Mouse (Mus musculus): ENCODE data around the gene Gfap.

Gene Gfap

DNA sequence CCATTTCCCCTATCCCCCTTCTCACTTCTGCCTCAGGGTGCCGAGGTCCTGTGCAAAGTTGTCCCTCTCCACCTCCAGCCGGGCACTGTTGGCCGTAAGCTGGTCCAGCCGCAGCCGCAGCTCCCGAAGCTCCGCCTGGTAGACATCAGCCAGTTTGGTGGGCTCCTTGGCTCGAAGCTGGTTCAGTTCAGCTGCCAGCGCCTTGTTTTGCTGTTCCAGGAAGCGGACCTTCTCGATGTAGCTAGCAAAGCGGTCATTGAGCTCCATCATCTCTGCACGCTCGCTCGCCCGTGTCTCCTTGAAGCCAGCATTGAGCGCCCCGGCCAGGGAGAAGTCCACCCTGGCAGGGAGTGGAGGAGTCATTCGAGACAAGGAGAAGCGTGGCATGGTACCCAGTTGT, 4.1 kb downstream of the Gfap start:
- DNase-seq (ENCODE audit: low read depth, low spot score) = no peak

DNA sequence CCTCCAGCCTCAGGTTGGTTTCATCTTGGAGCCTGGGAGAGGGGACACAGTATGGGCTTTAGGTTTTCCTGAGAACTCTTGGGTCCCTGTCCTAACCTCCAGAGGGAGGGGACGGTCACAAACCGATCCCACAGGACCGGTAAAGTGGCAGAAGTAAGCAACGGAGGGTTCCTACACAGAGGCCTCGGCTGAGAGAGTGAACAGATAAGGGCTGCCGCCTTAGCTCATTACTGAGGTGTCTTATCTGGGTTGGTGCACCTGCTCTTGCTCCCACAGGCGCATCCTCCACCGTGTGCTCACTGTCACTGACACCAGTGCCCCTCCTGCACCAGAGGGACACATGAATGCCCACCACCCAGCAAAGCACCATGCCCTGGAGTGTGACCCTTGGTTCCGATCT, 4.9 kb downstream of the Gfap start:
- no peak for DNase-seq (ENCODE audit: low read depth, low spot score)

DNA sequence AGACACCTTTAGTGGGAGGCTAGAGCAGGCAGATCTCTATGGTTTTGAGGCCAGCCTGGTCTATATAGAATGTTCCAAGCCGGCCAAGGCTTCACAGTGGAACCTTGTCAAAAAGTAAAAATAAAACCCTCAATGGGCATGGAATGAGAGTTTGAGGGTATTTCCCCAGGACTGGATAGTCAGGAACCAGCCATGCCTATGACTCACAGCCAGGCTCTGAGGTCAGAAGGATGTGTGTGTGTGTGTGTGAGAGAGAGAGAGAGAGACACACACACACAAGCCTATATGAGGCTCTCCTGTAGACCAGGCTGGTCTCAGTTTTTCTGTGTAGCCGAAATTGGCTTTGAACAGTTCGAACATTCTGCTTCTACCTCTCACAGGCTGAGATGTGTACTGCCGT, 6.0 kb downstream of the Gfap start:
- no peak for DNase-seq (ENCODE audit: low read depth, low spot score)

DNA sequence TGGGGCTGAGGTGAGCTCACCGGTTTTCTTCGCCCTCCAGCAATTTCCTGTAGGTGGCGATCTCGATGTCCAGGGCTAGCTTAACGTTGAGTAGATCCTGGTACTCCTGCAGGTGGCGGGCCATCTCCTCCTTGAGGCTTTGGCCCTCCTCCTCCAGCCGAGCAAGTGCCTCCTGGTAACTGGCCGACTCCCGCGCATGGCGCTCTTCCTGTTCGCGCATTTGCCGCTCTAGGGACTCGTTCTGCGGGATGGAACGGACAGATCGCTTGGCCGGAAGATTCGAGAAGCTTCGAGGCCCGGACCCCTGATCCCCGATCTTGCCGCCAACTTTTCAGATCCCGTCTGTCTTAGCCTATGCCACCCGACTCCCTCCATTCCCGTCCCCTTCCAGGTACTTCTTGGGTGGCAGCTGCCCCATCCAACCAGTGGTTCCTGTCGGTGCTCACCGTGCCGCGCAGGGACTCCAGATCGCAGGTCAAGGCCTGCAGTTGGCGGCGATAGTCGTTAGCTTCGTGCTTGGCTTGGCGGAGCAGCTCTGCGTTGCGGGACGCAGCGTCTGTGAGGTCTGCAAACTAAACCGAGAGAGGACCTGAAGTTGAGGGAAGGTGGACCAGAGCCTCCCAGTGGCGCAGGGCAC, 7.6 kb downstream of the Gfap start:
- peak; percentile 74 for DNase-seq (ENCODE audit: low read depth, low spot score)

DNA sequence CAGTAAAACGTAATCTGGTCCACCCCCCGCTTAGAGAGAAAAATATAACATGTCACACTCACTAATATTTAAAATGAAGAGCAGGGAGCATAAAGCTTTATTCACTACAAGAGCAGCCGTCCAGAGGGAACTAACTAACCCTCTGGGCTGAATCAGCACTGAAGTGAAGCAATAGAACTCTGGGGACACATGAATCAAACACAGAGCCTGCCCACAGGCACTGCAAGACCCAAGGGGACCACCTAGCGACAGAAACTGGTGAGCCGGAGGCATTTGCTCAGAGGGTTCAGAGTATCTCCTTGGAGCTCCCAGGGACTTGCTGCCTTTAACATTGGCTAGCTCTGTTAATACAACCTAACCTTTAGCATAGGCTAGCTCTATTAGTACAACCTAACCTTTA, 10.6 kb downstream of the Gfap start:
- DNase-seq (ENCODE audit: low read depth, low spot score) = no peak

DNA sequence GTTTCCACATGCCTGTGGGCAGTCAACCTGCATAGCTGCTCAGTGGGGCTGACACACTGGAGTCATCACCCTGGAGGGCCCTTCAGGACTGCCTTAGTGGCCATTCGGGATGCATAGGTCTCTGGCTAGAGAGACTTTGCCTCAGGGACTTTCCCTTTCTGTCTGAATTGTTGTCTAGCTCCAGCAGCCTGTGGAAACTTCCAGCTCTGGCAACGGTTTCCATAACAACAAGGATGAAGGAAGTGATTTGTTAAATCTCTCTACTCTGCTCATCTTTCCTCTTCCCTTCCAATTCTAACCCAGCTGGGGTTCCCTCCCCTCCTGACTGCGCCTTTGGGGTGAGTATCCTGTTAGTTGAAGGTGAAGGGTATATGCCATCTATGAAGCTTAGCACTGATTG, 12.6 kb downstream of the Gfap start:
- DNase-seq (ENCODE audit: low read depth, low spot score) = peak; percentile 83

DNA sequence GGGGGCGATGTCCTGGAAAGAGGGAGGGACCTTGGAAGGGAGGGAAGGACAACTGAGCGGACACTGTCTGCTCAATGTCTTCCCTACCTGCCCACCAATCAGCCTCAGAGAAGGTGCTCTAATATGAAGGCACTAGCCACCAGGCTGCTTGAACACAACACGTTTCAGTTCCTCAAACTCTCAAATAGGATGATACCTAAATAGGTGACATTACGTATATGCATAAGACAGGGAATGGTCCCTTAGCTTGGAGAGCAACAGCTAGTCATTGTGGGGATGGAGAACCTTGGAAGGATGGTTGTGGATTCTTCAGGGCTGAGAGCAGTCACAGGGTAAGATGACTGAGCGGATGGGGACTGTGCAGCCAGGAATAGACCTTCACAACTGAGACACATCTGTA, 13.3 kb downstream of the Gfap start:
- DNase-seq (ENCODE audit: low read depth, low spot score) = no peak

DNA sequence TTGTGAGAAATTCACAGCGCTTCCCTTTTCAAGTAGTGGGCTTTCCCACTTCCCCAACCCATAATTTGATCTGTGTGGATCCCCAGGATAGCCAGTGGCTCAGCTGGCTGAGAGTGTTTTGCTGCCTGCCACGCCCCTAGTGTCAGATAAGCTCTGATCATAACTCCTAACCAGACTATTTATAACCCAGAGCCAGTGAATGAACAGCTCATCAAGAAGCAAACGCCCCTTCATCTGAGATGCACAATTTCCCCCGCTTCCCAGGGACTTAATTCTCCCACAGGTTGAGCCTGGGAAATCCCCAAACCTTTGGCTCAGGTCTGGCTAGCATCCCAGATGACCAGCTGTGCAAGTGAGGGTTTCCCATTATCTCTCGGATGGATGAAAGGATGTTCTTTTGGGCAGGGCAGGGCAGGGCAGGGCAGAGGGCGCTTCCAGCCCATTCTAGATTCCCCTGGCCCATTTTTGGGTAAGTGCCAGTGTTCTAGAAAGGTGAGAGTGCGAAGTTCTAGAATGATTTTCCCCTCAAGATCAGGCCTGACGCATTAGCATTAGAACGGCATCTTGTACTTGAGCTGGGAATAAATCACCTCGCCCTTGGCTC, 16.0 kb downstream of the Gfap start, which contains the start of gene Fam187a:
Gene Fam187a (plus strand): TSS at position 554 of the 604 bp plus-strand sequence.
- DNase-seq (ENCODE audit: low read depth, low spot score) = peak; percentile 53

DNA sequence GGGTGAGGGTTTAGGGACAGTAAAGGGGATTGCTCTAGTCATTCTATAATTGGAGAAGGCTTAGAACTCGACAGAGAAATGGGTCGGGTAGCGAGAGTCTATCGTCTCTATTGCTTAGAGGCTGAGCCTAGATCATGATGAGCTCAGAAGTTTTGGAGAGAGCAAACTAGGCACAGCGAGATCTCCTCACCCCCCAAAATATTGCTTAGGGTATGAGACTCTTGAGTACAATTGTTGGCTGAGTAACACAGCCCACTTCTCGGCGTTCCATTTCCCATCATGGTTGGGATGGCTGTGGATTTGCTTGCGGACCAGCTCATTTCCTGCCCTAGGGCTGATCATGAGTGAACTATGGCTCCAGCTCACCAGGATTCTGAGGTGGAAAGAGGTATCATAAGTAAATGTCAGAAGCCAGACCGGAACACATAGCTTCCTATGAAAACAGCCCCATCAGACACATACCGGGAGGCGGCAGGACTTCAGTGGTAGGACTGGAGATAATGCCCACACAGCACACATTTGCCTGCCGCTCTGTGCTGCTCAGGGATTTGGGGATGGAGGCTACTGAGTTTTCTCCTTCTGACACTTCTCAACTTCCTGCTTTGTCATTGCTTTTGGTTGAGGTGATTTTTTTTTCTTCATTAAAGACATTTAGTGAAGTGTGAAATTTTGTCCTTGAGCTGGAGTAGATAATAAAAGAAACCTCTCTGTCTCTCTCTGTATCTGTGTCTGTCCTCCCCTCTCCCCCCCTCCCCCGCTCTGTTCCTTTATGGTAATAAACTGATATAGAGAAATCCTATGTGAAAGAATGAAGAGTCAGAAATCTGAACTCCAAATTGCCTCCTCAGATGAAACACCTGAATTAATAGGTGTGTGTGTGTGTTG, 19.2 kb downstream of the Gfap start:
- peak; percentile 41 for DNase-seq (ENCODE audit: low read depth, low spot score)

DNA sequence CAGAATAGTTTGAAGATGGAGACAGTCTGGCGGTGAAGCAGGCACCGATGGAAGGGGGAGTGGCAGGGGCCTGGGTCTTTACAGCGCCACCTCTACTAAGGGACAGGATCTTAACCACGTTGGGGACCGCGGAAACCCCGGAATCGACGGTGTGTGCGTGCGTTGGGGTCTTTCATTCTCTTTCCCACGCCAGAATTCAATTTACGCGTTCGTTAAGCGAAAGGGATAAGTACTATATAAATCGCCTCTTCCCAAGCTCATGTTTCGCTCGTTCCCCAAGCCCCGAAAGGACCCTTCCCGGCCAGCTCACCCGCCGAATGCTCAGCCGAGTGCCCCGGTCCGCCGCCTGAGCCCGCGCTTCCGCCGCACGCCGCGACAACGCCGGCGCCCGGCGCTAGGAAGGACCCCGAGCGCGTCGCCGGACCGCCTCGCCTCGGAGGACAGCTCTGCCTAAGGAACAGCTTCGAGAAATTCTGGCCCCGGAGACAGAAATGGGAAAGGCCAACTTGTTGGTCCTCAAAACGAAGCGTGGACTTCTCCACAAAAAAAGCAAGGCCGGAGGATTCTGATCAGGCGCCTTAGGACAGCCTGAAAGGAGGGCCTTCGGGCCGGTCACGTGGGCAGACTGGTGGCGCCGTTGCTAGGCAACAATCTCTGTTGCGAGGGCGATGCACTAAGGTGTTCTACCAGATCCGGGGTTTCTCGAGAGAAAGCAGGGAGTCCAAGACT, 20.0 kb downstream of the Gfap start, which contains the start of the genes Eftud2 and Ccdc103:
Gene Eftud2 (minus strand): TSS at position 401 of the 729 bp plus-strand sequence.
Gene Ccdc103 (plus strand): TSS at position 620 of the 729 bp plus-strand sequence.
- peak; percentile 96 for DNase-seq (ENCODE audit: low read depth, low spot score)

DNA sequence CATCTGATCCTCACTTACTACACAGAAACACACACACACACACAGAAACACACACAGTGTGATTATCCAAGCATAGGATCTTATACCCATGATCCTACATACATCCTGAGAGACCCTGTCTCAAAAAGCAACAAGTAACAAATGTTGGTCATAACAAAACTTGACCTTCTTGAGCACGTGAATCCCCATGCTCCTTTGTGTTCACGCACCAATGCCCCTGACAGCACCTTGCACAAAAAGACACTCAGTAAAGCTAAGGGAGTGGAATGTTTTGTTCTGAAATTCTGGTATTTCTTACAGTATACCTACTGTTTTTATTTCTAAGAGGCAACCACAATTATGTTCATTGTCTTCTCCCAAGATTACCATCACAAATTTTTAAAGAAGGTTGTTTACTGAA, 21.2 kb downstream of the Gfap start:
- no peak for DNase-seq (ENCODE audit: low read depth, low spot score)

DNA sequence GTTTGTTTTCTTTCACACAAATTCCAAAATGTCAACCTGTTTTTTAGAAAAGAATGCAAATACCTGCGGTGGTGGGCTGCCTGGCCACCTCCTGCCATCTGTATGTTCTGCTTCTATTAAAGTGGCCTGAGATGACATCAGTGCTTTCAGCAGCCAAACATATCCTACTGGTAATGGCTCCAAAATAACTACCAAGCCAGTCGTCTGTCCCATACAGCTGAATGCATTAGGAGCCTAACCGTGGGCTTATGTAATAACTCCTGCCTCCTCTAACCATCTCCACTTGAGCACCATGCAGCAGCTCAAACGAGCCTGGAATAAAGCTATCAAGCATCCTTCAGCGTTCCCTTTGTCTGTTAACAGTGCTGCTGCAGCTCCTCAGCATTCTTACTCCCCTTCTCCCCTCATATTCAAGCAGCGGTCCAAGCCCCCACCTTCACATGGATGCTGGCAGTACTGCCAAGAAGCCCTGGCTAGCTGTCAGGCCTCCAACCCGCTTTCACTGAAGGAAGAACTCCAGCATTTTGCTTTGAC, 25.8 kb downstream of the Gfap start:
- peak; percentile 94 for DNase-seq (ENCODE audit: low read depth, low spot score)

DNA sequence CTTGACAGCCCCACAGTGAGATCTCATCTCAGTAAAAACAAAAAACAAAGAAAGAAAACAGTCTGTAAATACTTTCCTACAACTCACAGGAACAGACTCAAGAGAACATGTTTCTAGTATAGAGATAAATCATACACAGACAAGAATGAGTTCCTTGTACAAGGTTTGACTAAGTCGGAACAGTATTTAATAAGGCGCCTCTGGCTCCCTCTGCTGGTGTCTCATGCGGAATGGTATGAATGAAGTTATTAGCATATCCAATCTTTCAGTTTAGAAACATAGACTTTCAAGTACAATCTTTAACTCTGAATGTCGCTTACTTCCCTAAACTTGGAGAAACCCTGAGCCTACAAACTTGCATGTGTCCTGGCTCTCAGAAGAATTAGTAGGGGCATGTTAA, 36.4 kb downstream of the Gfap start:
- DNase-seq (ENCODE audit: low read depth, low spot score) = peak; percentile 86

DNA sequence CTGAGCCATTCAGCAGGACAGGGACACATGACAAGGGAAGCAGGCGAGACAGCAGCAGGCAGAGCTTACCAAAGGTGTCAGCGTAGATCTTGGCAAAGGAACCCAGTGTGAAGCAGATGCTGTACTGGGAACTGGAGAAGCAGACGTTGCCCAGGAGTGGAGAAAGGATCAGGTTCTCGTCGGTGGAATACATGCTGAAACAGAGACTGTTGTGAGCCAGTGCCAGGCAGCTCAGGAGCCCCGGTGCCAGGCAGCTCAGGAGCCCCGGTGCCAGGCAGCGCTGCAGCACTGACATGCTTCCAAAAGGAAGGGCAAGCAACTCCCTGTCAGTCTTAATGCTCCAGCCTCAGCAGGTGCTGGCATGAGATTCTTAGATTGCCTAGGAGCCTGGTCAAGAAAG, 40.8 kb downstream of the Gfap start:
- DNase-seq (ENCODE audit: low read depth, low spot score) = peak; percentile 88

DNA sequence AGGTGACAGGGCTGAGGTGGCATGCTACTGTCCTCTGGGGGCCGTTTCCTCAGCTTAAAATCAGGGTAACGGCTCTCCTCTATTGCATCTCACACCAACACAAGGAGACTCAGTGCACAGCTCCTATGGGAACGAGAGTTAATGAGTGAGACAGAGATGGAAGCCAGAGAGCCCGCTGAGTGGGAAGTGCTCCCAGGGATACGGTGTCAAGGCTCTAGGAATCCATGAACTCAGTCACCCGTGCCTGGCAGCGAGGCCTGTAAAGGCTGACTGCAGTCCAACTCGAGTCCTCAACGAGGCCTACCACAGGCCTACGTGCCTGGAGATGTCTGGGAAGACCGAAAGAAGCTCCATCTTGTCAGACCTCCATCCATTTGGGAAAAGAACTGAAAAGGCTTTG, 41.8 kb downstream of the Gfap start:
- DNase-seq (ENCODE audit: low read depth, low spot score) = no peak

DNA sequence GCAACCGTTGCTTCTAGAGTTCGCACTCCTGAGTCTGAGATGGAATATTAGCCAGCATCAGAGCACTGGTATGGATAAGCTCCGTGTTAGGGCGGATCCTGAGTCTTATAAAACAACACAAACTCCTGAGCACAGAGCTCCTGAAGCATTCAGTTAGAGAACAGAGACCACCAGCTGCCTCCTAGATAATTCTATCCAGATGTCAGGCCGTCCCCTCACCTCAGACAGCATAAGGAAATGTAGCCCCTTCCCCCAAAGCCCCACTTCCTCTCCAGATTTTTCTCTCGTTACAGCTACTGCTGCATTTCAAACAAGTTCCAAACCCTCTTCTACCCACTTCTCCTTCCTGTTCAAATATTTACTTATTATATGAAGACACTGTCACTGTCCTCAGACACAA, 44.8 kb downstream of the Gfap start:
- DNase-seq (ENCODE audit: low read depth, low spot score) = no peak

DNA sequence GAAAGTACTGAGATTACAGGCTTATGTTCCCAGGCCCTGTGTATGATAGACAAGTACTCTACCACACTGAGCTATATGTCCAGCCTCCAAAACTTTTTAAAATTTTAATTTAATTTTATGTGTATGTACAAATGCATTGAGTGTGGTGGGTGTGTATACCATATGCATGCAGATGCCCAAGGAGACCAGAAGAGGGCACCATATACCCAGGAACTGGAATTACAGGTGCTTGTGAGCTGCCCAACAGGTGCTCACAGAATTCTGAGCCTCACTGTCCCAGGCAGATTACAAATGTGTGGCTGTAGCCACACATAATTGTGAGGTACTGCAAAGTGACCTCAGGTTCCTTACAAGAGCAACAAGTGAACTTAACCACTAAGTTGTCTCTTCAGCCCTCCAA, 47.0 kb downstream of the Gfap start:
- DNase-seq (ENCODE audit: low read depth, low spot score) = peak; percentile 25

DNA sequence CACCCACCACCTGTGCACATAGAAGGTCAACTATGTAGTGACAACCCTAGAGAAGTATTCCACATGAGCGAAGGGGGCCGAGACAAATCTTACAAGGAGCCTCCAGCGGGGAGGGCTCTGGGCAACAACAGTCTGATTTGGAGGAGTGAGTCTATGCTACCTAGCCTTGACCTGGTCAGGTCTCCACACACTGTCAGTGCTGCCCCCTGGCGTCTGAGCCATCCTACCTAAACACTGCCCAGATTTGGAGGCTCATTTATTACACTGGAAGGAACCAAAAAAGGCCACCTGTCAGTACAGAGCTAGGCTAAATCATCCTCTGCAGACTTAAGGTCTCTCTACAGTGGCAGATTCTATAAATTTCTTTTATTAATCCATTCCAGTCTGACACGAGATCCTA, 48.8 kb downstream of the Gfap start:
- peak; percentile 73 for DNase-seq (ENCODE audit: low read depth, low spot score)

DNA sequence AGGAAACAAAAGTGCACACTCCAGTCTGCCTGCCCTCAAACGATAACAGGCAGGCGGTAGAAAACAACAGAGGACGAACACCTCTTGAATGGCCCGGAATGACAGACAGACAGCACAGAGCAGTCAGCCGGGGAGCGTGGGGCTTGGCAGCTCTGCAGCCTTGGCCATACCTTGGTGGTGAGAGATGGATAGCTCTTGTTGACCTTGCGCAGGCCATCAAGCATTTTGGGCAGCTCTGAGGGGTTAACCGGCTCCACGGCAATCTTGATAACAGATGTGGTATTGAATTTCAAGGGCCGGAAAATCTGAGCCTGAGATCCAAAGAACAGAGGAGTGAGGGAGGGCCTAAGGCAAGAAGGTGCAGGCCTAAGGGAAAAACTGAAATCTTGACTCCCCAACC, 54.8 kb downstream of the Gfap start:
- no peak for DNase-seq (ENCODE audit: low read depth, low spot score)

DNA sequence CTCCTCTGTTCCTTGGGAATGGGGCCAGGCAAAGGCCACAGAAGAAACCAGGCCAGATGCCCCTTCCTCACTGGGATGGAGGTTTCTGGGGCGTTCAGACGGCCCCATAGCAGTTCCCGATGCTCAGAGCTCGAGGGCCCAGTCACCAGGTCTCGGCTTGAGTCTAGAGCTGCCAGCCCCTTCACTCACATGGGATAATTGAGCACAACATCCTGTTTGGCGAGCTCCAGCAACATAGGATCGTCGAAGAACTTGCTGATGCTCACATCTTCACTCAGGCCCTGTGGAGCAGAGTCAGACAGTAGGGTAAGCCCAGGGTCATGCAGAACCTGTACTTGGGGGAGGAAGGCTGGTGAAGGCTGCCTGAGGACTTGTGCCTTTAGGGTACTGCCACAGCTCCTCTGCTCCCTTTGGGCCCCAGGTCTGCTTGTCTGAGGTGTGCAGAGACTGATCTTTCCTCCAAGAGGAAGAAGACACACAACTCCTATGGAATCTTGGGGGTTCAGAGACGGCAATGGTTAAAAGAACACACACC, 62.0 kb downstream of the Gfap start:
- no peak for DNase-seq (ENCODE audit: low read depth, low spot score)

DNA sequence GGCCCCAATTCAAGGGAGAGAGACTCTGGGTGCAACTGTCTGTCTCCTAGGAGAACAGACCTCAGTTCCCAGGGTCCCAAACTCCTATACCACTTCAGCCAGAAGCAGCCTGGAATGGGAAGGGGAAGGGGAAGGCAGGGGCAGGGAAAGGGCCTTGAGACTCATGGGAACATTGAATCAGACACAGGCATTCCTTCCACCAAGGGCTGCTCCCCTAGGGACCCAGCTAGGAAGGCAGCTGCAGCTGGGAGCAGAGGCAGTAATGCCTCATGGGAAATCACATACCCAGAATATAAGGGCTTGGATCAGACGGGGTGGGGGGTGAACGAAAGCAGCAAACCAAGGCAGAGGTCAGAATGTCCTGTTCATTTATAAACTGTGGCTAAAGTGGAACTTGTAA, 62.6 kb downstream of the Gfap start:
- DNase-seq (ENCODE audit: low read depth, low spot score) = no peak

Data from brain, adult 2 months (tissue).